Mouse (Mus musculus) small intestine, adult 2 months (tissue): ENCODE data around the gene Nkap.

Experiments
- CTCF ChIP-seq: fragments of 200-500 bp; IDR thresholded peaks from 2 replicates; pipeline ENCODE4 v1.5.1; 2012; ENCODE audit warnings: low read depth, mild to moderate bottlenecking, control low read depth, inconsistent platforms, low read length, moderate library complexity, mixed read lengths; ENCODE audit not compliant: insufficient replicate concordance, insufficient read length; ENCODE audit errors: extremely low read depth
- POLR2A ChIP-seq: fragments of 200-500 bp; IDR thresholded peaks from 2 replicates; pipeline ENCODE4 v1.6.1; 2012; ENCODE audit warnings: low read depth, mild to moderate bottlenecking, control low read depth, inconsistent platforms, low read length, moderate library complexity

DNA sequence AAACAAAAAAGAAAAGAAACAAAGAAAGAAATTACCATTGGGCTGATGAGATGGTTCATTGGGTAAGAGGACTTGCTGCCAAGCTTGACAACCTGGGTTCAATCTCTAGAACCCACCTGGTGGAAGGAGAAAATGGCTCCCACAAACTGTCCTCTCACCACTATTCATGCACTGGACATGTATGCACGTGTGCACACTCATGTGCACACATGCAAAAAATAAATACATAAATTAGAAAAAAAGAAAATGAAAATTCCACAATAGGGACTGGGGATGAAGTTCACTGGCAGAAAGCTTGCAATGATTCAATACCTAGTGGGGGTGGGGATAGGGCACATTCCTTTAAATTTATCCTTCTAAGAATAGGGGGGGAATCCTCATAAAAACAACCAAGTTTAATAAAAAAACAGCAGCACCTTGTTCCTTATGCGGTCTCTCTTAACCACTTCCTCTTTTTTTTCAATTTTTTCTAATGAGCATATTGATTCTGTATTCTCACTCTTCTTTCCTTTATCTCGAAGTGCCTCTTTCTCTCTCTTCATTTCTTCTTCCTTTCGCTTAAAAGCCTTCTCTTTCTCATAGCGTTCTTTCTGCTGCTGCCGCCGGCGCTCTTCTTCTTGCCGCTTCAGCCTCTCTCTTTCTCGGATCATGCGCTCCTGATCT is 31.4 kb upstream of the Nkap start:
- TF ChIP-seq POLR2A (no peak), CTCF (no peak)
